Mouse (Mus musculus) heart, embryonic 10.5 days (tissue): ENCODE results near the gene Tbl1x. TPM values are rescaled to one million over a fixed set of nuclear protein-coding genes. Genes with fewer than 3 reads are reported as not detected.

Experiments used
- DNase-seq: peaks from one replicate; pipeline ENCODE4 v3.0.0-alpha.2; 2017; ENCODE audit warnings: low spot score
- H3K27ac ChIP-seq: fragments of 300-500 bp; sonication (generic); 2 replicates; pipeline ENCODE4 v1.5.1; 2016; ENCODE audit warnings: mild to moderate bottlenecking
- H3K27me3 ChIP-seq: fragments of 300-500 bp; sonication (generic); 2 replicates; pipeline ENCODE4 v1.6.1; 2016; ENCODE audit warnings: mild to moderate bottlenecking; ENCODE audit not compliant: poor library complexity, insufficient read depth, severe bottlenecking
- H3K36me3 ChIP-seq: fragments of 300-500 bp; sonication (generic); 2 replicates; pipeline ENCODE4 v1.6.1; 2016; ENCODE audit warnings: mild to moderate bottlenecking, moderate library complexity
- H3K4me1 ChIP-seq: fragments of 300-500 bp; sonication (generic); 2 replicates; pipeline ENCODE4 v1.6.1; 2016; ENCODE audit warnings: mild to moderate bottlenecking
- H3K4me3 ChIP-seq: fragments of 300-500 bp; sonication (generic); 2 replicates; pipeline ENCODE4 v1.5.1; 2016; ENCODE audit warnings: mild to moderate bottlenecking, moderate library complexity
- H3K9me3 ChIP-seq: fragments of 300-500 bp; sonication (generic); 2 replicates; pipeline ENCODE4 v1.6.1; 2016; ENCODE audit warnings: mild to moderate bottlenecking, moderate library complexity
- WGBS: fragments of 180-500 bp; shearing (Covaris S2); methylation state at CpG from one replicate; pipeline ENCODE4 v1.1.7; 2016; 5-methylcytosine and 5-hydroxymethylcytosine counted together
- polyA plus RNA-seq: library from polyadenylated mRNA; unstranded; fragments of >200 nt; fragmentation: Nextera tagmentation; extraction: Ambion mirVana; gene quantifications from 2 replicates; pipeline ENCODE4 v1.2.1, GENCODE M21; 2016

Tbl1x gene
- 59.9 and 66.6 TPM in 2 replicates for polyA plus RNA-seq

GRCm38 (mm10) chrX:77510371-77511300 lies at the start of gene Tbl1x:
TSS of gene Tbl1x (plus strand) at chrX:77511013.
- Histone ChIP-seq H3K9me3 (no peaks in the 10 kb centered on the region), H3K4me1 (no peaks in the 10 kb centered on the region), H3K4me3 (peak within 1 kb of the TSS; percentile 70), H3K27ac (peak within 1 kb of the TSS; percentile 96), H3K36me3 (no peaks in the 10 kb centered on the region), H3K27me3 (no peaks in the 10 kb centered on the region)
- DNase-seq = peak; percentile 90
- WGBS = 25% methylated on average over 64 of the region's 76 CpGs

GRCm38 (mm10) chrX:77469216-77469615 lies 41.6 kb upstream of the Tbl1x start:
- no peaks in the 10 kb centered on the region for H3K9me3 ChIP-seq
- H3K4me1 ChIP-seq = no peaks in the 10 kb centered on the region
- H3K27ac ChIP-seq = no peak overlapping the region
- DNase-seq = no peak
- H3K36me3 ChIP-seq = no peaks in the 10 kb centered on the region
- H3K4me3 ChIP-seq = no peak overlapping the region
- WGBS = 58% methylated on average over 1 of the region's 1 CpGs
- H3K27me3 ChIP-seq = no peaks in the 10 kb centered on the region

GRCm38 (mm10) chrX:77472858-77473257 lies 38.0 kb upstream of the Tbl1x start:
- H3K4me3 ChIP-seq = no peak overlapping the region
- no peaks in the 10 kb centered on the region for H3K9me3 ChIP-seq
- WGBS = 74% methylated on average over 1 of the region's 1 CpGs
- no peaks in the 10 kb centered on the region for H3K36me3 ChIP-seq
- H3K4me1 ChIP-seq = no peaks in the 10 kb centered on the region
- H3K27me3 ChIP-seq = no peaks in the 10 kb centered on the region
- H3K27ac ChIP-seq = no peak overlapping the region
- no peak for DNase-seq

GRCm38 (mm10) chrX:77473511-77473910 lies 37.3 kb upstream of the Tbl1x start:
- WGBS = 73% methylated on average over 1 of the region's 1 CpGs
- no peaks in the 10 kb centered on the region for H3K36me3 ChIP-seq
- H3K27me3 ChIP-seq = no peaks in the 10 kb centered on the region
- H3K4me3 ChIP-seq = no peak overlapping the region
- H3K27ac ChIP-seq = no peak overlapping the region
- H3K4me1 ChIP-seq = no peaks in the 10 kb centered on the region
- DNase-seq = no peak
- H3K9me3 ChIP-seq = no peaks in the 10 kb centered on the region

- Histone ChIP-seq H3K4me1 (no peaks in the 10 kb centered on the region), H3K9me3 (no peaks in the 10 kb centered on the region), H3K27ac (no peak overlapping the region), H3K4me3 (no peak overlapping the region), H3K36me3 (no peaks in the 10 kb centered on the region), H3K27me3 (no peaks in the 10 kb centered on the region)
- no peak for DNase-seq
- WGBS = 41% methylated on average over 1 of the region's 1 CpGs
Measured at GRCm38 (mm10) chrX:77474551-77474950, 36.3 kb upstream of the Tbl1x start.

GRCm38 (mm10) chrX:77477526-77477925 lies 33.3 kb upstream of the Tbl1x start:
- DNase-seq = no peak
- WGBS = 72% methylated on average over 2 of the region's 2 CpGs
- H3K4me3 ChIP-seq = no peak overlapping the region
- H3K4me1 ChIP-seq = no peaks in the 10 kb centered on the region
- no peaks in the 10 kb centered on the region for H3K27me3 ChIP-seq
- no peaks in the 10 kb centered on the region for H3K9me3 ChIP-seq
- H3K27ac ChIP-seq = no peak overlapping the region
- no peaks in the 10 kb centered on the region for H3K36me3 ChIP-seq

GRCm38 (mm10) chrX:77487922-77488799 lies 22.7 kb upstream of the Tbl1x start:
- H3K27me3 ChIP-seq = no peaks in the 10 kb centered on the region
- H3K4me1 ChIP-seq = no peaks in the 10 kb centered on the region
- H3K9me3 ChIP-seq = 0 out of 2 replicates have a peak, but pooled peaks cover 1% of the 10 kb centered on the region
- no peak for DNase-seq
- no peak overlapping the region for H3K27ac ChIP-seq
- no peaks in the 10 kb centered on the region for H3K36me3 ChIP-seq
- WGBS = 65% methylated on average over 7 of the region's 7 CpGs
- no peak overlapping the region for H3K4me3 ChIP-seq

GRCm38 (mm10) chrX:77490127-77490526 lies 20.7 kb upstream of the Tbl1x start:
- H3K27me3 ChIP-seq = no peaks in the 10 kb centered on the region
- no peak for DNase-seq
- no peak overlapping the region for H3K4me3 ChIP-seq
- WGBS = 57% methylated on average over 1 of the region's 1 CpGs
- H3K4me1 ChIP-seq = no peaks in the 10 kb centered on the region
- H3K27ac ChIP-seq = no peak overlapping the region
- no peaks in the 10 kb centered on the region for H3K36me3 ChIP-seq
- 0 out of 2 replicates have a peak, but pooled peaks cover 4% of the 10 kb centered on the region for H3K9me3 ChIP-seq

- Histone ChIP-seq H3K9me3 (no peaks in the 10 kb centered on the region), H3K27me3 (no peaks in the 10 kb centered on the region), H3K36me3 (no peaks in the 10 kb centered on the region), H3K4me1 (no peaks in the 10 kb centered on the region), H3K4me3 (peak overlapping the region; percentile 70), H3K27ac (peak overlapping the region; percentile 96)
- DNase-seq = peak; percentile 87
- 18% methylated on average over 13 of the region's 13 CpGs for WGBS
Measured at GRCm38 (mm10) chrX:77509149-77509548, 1.7 kb upstream of the Tbl1x start.

- WGBS = 16% methylated on average over 10 of the region's 10 CpGs
- H3K27me3 ChIP-seq = no peaks in the 10 kb centered on the region
- H3K27ac ChIP-seq = peak overlapping the region; percentile 96
- DNase-seq = no peak
- no peaks in the 10 kb centered on the region for H3K9me3 ChIP-seq
- H3K36me3 ChIP-seq = no peaks in the 10 kb centered on the region
- peak overlapping the region; percentile 70 for H3K4me3 ChIP-seq
- no peaks in the 10 kb centered on the region for H3K4me1 ChIP-seq
Measured at GRCm38 (mm10) chrX:77509776-77510175, 1.0 kb upstream of the Tbl1x start.

- Histone ChIP-seq H3K4me3 (peak overlapping the region; percentile 70), H3K27me3 (no peaks in the 10 kb centered on the region), H3K36me3 (no peaks in the 10 kb centered on the region), H3K9me3 (no peaks in the 10 kb centered on the region), H3K4me1 (0 out of 2 replicates have a peak, but pooled peaks cover 4% of the 10 kb centered on the region), H3K27ac (peak overlapping the region; percentile 96)
- peak; percentile 77 for DNase-seq
- WGBS = 14% methylated on average over 54 of the region's 55 CpGs
Measured at GRCm38 (mm10) chrX:77511301-77511993, 634 bp downstream of the Tbl1x start.

- no peaks in the 10 kb centered on the region for H3K27me3 ChIP-seq
- no peak for DNase-seq
- peak overlapping the region; percentile 96 for H3K27ac ChIP-seq
- 0 out of 2 replicates have a peak, but pooled peaks cover 4% of the 10 kb centered on the region for H3K4me1 ChIP-seq
- peak overlapping the region; percentile 70 for H3K4me3 ChIP-seq
- H3K36me3 ChIP-seq = no peaks in the 10 kb centered on the region
- no peaks in the 10 kb centered on the region for H3K9me3 ChIP-seq
- 13% methylated on average over 12 of the region's 12 CpGs for WGBS
Measured at GRCm38 (mm10) chrX:77511994-77512485, 1.2 kb downstream of the Tbl1x start.
